Mouse (Mus musculus): ENCODE results near the gene Sctr. TPM values are rescaled to one million over a fixed set of nuclear protein-coding genes. Genes with fewer than 3 reads are reported as not detected.
A peak's percentile ranks its signal among the peaks of the same experiment; 100 is the strongest.

Gene Sctr
- total RNA-seq, 2 experiments from 2014 or later = 1.0 to 1.8 TPM

- Histone ChIP-seq H3K27ac (no peak overlapping the region), H3K4me3 (no peak overlapping the region)
- no peak for DNase-seq (ENCODE audit: low spot score in 2 of 2)
- TF ChIP-seq CTCF (conservative IDR thresholded peaks at IDR 0.05) = peak; percentile 48
Measured at GRCm38 (mm10) chr1:120105556-120105959, 98.9 kb downstream of the Sctr start.

DNA sequence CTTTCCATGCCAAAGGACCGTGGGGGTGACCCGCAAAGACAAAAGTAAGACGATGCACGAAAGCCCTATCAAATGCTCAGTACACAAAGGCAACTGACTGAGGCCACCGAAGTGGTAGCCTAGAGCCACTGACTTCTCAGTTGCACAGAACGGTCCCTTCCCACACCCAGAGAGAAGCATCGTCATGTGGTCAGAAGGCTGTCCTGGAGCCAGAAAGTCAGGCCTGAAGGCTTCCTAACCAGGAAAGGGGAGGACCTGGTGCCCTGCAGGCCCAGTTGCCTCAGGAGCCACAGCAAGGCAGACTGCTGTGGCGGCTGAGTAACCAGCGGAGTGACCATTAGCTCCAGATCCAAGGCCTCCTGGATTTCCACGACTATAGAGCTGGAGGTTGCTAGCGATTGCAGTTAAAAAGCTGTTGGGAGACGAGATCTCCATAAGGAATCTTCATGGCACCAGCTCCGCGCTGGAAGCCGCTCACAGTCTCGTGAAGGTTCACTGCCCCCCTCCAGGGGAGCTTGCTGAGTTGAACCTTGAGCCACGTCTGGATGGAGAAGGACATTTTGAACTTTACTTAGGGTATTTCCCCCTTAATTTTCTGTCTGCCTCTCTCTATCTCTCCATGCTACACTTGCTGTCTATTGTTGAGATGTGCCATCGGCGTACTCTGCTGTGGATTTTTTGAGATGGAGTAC, 103.2 kb downstream of the Sctr start:
- TF ChIP-seq CTCF (conservative IDR thresholded peaks at IDR 0.05) = no peak
- no peak overlapping the region for H3K4me3 ChIP-seq

GRCm38 (mm10) chr1:120111766-120112165, 105.1 kb downstream of the Sctr start:
- H3K4me3 ChIP-seq = no peak overlapping the region
- no peak for DNase-seq (ENCODE audit: low spot score in 2 of 2)
- TF ChIP-seq CTCF (conservative IDR thresholded peaks at IDR 0.05) = no peak
- peak overlapping the region; percentile 48; the same call in 1 of the 2 replicates for H3K27ac ChIP-seq

More for the DNA sequence above, 103.2 kb downstream of the Sctr start:
- DNase-seq (ENCODE audit: low spot score in 2 of 2) = no peak
- no peak overlapping the region for H3K27ac ChIP-seq

- DNase-seq (ENCODE audit: low spot score in 2 of 2) = no peak
- Histone ChIP-seq H3K4me3 (no peak overlapping the region), H3K27ac (peak overlapping the region; percentile 48; the same call in 1 of the 2 replicates)
- TF ChIP-seq CTCF (conservative IDR thresholded peaks at IDR 0.05) = no peak
Measured at GRCm38 (mm10) chr1:120112251-120113187, 105.8 kb downstream of the Sctr start.

Other genes with a start within 250 kb of the Sctr start
- gene Ptpn4, start 169.3 kb upstream of the Sctr start, total RNA-seq (2021) = 10 to 100 TPM; 63.8 to 68.6 TPM
- 1 to 10 TPM; 7.1 to 7.5 TPM for gene Tmem177, start 93.7 kb upstream of the Sctr start, total RNA-seq (2021)
- under 1 TPM; 0.28 to 0.29 TPM for gene Cfap221, start 9.7 kb upstream of the Sctr start, total RNA-seq (2021)
- gene Tmem37, start 67.2 kb downstream of the Sctr start, total RNA-seq (2021) = 1 to 10 TPM; 1.1 to 1.4 TPM
- gene Dbi, start 114.2 kb downstream of the Sctr start, total RNA-seq (2021) = 100 to 1,000 TPM; 338 to 346 TPM
- gene 3110009E18Rik, start 114.3 kb downstream of the Sctr start, total RNA-seq (2021) = 1 to 10 TPM; 7.1 to 7.8 TPM